Mouse (Mus musculus): ENCODE results near the gene Acbd4.

The Acbd4 gene

GRCm38 (mm10) chr11:103142441-103143182, 41.1 kb downstream of the Acbd4 start:
- no peak for DNase-seq (ENCODE audit: low spot score)

GRCm38 (mm10) chr11:103144309-103145285, 43.1 kb downstream of the Acbd4 start:
- no peak for DNase-seq (ENCODE audit: low spot score)

GRCm38 (mm10) chr11:103146386-103146785, 44.9 kb downstream of the Acbd4 start:
- no peak for DNase-seq (ENCODE audit: low spot score)

GRCm38 (mm10) chr11:103147766-103148165, 46.3 kb downstream of the Acbd4 start:
- DNase-seq (ENCODE audit: low spot score), result no peak

GRCm38 (mm10) chr11:103149771-103150170, 48.3 kb downstream of the Acbd4 start:
- DNase-seq (ENCODE audit: low spot score), result no peak

GRCm38 (mm10) chr11:103158621-103159478, 57.4 kb downstream of the Acbd4 start:
- peak; percentile 91 for DNase-seq (ENCODE audit: low spot score)

GRCm38 (mm10) chr11:103160738-103161137, 59.3 kb downstream of the Acbd4 start:
- DNase-seq (ENCODE audit: low spot score), result no peak

- DNase-seq (ENCODE audit: low spot score), result no peak
Measured at GRCm38 (mm10) chr11:103161449-103161848, 60.0 kb downstream of the Acbd4 start.

Measured in spleen, adult 12 weeks (tissue).